Mouse (Mus musculus): Measurements from ENCODE around the gene Supt16.
A peak's percentile ranks its signal among the peaks of the same experiment; 100 is the strongest.

Gene Supt16

GRCm38 (mm10) chr14:52144165-52144564, 53.1 kb downstream of the Supt16 start:
- no peak for DNase-seq

GRCm38 (mm10) chr14:52141445-52142127, 55.6 kb downstream of the Supt16 start:
- no peak for DNase-seq

GRCm38 (mm10) chr14:52140577-52141444, 56.4 kb downstream of the Supt16 start:
- DNase-seq, result no peak

- no peak for DNase-seq
Measured at GRCm38 (mm10) chr14:52133584-52133983, 63.6 kb downstream of the Supt16 start.

GRCm38 (mm10) chr14:52124636-52125035, 72.6 kb downstream of the Supt16 start:
- no peak for DNase-seq

GRCm38 (mm10) chr14:52123918-52124317, 73.3 kb downstream of the Supt16 start:
- peak; percentile 79 for DNase-seq

- no peak for DNase-seq
Measured at GRCm38 (mm10) chr14:52120169-52120568, 77.0 kb downstream of the Supt16 start.

GRCm38 (mm10) chr14:52118823-52119608, 78.2 kb downstream of the Supt16 start:
- DNase-seq, result peak; percentile 70

- DNase-seq, result no peak
Measured at GRCm38 (mm10) chr14:52118456-52118822, 78.8 kb downstream of the Supt16 start.

GRCm38 (mm10) chr14:52117241-52117640, 80.0 kb downstream of the Supt16 start:
- DNase-seq, result no peak

- no peak for DNase-seq
Measured at GRCm38 (mm10) chr14:52114101-52114500, 83.1 kb downstream of the Supt16 start.
